Mouse (Mus musculus) liver, embryonic 16.5 days (tissue): Measurements from ENCODE around the gene Topbp1. TPM values are rescaled to one million over a fixed set of nuclear protein-coding genes. Genes with fewer than 3 reads are reported as not detected.

Source experiments
- ATAC-seq: fragments of 200-750 bp; cut with Nextera tagmentation; 2 replicates; pipeline ENCODE4 v1.8.0; 2017; ENCODE audit warnings: low read depth, mild to moderate bottlenecking, moderate number of reproducible peaks, moderate library complexity
- H3K27ac ChIP-seq: fragments of 300-500 bp; sonication (generic); 2 replicates; pipeline ENCODE4 v1.5.1; 2014; ENCODE audit warnings: mild to moderate bottlenecking, low read length
- H3K27me3 ChIP-seq: fragments of 300-500 bp; sonication (generic); 2 replicates; pipeline ENCODE4 v1.6.1; 2014; ENCODE audit warnings: low read depth, low read length, mixed read lengths; ENCODE audit not compliant: control insufficient read depth, insufficient read depth
- H3K36me3 ChIP-seq: fragments of 300-500 bp; sonication (generic); 2 replicates; pipeline ENCODE4 v1.6.1; 2014; ENCODE audit warnings: mild to moderate bottlenecking; ENCODE audit not compliant: control insufficient read depth, insufficient read depth
- H3K4me1 ChIP-seq: fragments of 300-500 bp; sonication (generic); 2 replicates; pipeline ENCODE4 v1.6.1; 2014; ENCODE audit warnings: low read depth, low read length, mixed read lengths; ENCODE audit not compliant: control insufficient read depth
- H3K4me2 ChIP-seq: fragments of 300-500 bp; sonication (generic); 2 replicates; pipeline ENCODE4 v1.6.1; 2014; ENCODE audit warnings: low read depth, low read length, mixed read lengths
- H3K4me3 ChIP-seq: fragments of 300-500 bp; sonication (generic); 2 replicates; pipeline ENCODE4 v1.5.1; 2014; ENCODE audit warnings: low read depth, mild to moderate bottlenecking, low read length
- H3K9ac ChIP-seq: fragments of 300-500 bp; sonication (generic); 2 replicates; pipeline ENCODE4 v1.6.1; 2014; ENCODE audit warnings: low read depth, low read length
- H3K9me3 ChIP-seq: fragments of 300-500 bp; sonication (generic); replicated peaks from 2 replicates; pipeline ENCODE4 v1.6.1; 2016; ENCODE audit warnings: low read length; ENCODE audit not compliant: control insufficient read depth
- WGBS: fragments of 180-500 bp; shearing (Covaris S2); extraction: QIAGEN DNeasy Blood & Tissue Kit; methylation state at CpG from one replicate; pipeline ENCODE4 v1.1.7; 2014; ENCODE audit not compliant: insufficient replicate concordance; 5-methylcytosine and 5-hydroxymethylcytosine counted together
- polyA plus RNA-seq: library from polyadenylated mRNA; unstranded; fragments of >200 nt; fragmentation: Nextera tagmentation; extraction: Ambion mirVana; gene quantifications from 2 replicates; pipeline ENCODE4 v1.2.1, GENCODE M21; 2015

The Topbp1 gene
- polyA plus RNA-seq, 1 experiment from 2014 or later: 29.4 TPM

DNA sequence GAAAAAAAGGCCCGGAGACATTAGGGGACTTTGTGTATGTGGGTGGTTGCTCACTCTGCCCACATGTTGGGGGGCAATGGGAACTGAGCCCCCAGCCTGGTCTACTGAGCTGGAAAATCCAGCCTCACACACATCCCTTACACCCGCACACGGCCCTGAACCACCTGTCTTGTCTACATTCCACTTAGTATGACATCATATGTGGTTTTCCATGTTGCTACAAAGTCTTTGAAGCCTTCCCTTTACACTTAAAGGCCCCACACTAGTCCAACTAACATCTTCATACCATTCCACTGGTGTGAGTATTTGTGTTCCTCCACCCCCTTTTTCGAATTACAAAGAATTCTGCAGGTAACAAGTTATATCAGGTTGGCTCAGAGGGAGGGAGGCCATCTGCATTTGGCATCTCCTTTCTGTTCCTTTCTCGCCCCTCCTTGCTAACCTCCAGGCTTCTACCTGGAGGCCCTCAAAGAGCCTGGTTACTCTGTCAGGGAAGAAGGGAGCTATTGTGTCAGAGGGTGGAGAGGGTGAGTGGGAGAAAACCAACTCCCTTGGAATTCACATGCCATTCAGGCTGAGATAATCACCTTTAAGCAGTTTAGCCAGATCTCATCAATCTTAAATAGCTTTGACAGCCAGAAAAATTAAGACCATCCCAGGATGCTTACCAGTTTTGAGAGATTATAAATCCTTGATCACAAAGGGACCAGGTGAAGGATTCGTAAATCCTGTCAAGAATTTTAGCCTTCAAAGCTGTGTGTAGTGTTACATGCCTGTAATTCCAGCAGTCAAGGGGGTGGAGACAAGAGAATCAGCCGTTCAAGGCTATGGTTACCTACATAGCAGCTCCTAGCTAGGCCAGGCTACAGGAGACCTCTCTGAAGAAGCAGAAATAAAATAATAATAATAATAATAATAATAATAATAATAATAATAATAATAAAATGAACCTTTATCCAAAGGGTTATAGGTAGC, 71.6 kb downstream of the Topbp1 start:
- Histone ChIP-seq H3K27ac (no peak overlapping the region), H3K4me1 (no peaks in the 10 kb centered on the region), H3K4me2 (no peak overlapping the region), H3K27me3 (no peaks in the 10 kb centered on the region), H3K9me3 (no peaks in the 10 kb centered on the region), H3K9ac (no peak overlapping the region), H3K36me3 (no peaks in the 10 kb centered on the region), H3K4me3 (no peak overlapping the region)
- no peak for ATAC-seq
- WGBS: 56% methylated on average over 7 of the region's 7 CpGs

DNA sequence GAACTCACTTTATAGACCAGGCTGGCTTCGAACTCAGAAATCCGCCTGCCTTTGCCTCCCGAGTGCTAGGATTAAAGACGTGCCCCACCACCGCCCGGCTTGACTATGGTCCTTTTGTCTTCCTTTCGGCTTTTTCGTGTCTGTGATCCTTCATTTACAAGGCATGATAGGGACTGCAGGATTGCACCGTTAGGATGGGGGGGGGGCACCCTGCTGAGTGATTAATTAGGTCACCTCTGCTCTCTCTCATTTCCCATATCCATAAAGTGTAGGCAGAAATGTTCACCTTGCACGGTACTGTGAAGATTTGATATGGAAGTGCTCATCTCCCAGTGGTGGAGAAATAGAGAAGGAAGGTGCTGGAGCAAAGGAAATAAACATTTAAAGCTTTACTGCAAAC, 73.7 kb downstream of the Topbp1 start:
- H3K9me3 ChIP-seq: no peaks in the 10 kb centered on the region
- H3K4me1 ChIP-seq: no peaks in the 10 kb centered on the region
- H3K36me3 ChIP-seq: no peaks in the 10 kb centered on the region
- H3K27me3 ChIP-seq: no peaks in the 10 kb centered on the region
- no peak overlapping the region for H3K4me2 ChIP-seq
- no peak overlapping the region for H3K9ac ChIP-seq
- WGBS: 70% methylated on average over 10 of the region's 10 CpGs
- no peak overlapping the region for H3K27ac ChIP-seq
- ATAC-seq: no peak
- H3K4me3 ChIP-seq: no peak overlapping the region

DNA sequence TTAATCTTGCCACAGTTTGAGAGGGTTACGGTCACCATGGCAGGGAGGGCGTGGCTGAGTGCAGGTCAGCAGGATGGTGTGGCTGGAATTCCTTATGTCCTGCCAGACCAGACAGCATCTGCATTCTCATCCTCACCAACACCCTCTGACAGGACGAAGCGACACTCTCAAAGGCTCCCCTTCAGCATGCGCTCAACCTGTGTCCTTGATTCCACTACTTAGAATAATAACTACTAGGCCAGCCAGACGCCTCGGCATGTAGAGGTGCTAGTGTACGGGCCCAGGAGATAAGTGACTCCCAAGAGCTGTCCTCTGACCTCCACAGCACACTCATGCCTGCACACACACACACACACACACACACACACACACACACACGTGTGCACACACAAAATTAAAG, 74.2 kb downstream of the Topbp1 start:
- no peak overlapping the region for H3K27ac ChIP-seq
- H3K9me3 ChIP-seq: no peaks in the 10 kb centered on the region
- no peak overlapping the region for H3K9ac ChIP-seq
- 62% methylated on average over 9 of the region's 9 CpGs for WGBS
- no peaks in the 10 kb centered on the region for H3K4me1 ChIP-seq
- H3K36me3 ChIP-seq: no peaks in the 10 kb centered on the region
- ATAC-seq: no peak
- no peaks in the 10 kb centered on the region for H3K27me3 ChIP-seq
- H3K4me2 ChIP-seq: no peak overlapping the region
- H3K4me3 ChIP-seq: no peak overlapping the region

DNA sequence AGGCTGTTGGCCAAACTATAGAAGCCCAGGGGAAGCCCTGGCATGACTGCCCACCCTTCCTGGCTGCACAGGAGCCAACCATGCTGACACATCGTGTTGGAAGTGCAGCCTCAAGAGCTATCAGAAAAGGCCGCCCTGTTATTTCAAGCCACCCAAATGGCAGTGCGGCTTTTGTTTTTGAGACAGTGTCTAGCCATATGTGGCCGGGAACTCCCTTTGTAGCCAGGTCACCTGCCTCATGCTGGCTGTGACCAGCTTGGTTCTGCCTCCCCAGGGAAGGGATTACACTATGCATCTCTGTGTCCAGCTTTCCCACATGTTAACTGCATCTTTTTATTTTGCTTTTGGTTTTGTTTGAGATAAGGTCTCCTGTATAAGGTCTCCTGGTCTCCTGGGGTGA, 75.6 kb downstream of the Topbp1 start:
- WGBS: 71% methylated on average over 4 of the region's 4 CpGs
- no peak overlapping the region for H3K4me2 ChIP-seq
- ATAC-seq: no peak
- no peaks in the 10 kb centered on the region for H3K4me1 ChIP-seq
- no peak overlapping the region for H3K27ac ChIP-seq
- no peaks in the 10 kb centered on the region for H3K36me3 ChIP-seq
- H3K9me3 ChIP-seq: no peaks in the 10 kb centered on the region
- H3K4me3 ChIP-seq: no peak overlapping the region
- H3K27me3 ChIP-seq: no peaks in the 10 kb centered on the region
- H3K9ac ChIP-seq: no peak overlapping the region

DNA sequence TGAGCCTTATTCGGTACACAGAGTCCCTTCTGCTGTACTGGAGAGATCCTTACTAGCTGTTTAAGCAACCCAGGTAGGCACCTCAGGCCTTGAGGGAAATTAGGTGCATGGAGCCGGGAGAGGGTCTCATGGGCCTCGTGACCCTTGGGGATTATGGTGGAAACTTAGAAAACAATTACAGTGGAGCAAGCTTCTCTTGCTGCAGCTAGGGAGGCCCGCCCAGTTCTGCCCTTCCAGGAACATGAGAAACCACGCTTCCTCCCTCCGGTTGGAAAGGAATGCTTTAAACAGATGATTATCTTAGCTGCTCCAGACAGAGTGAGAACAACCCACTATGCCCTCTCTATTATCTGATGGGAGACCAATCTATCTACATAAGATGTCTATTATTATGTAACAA, 78.0 kb downstream of the Topbp1 start:
- Histone ChIP-seq H3K9me3 (no peaks in the 10 kb centered on the region), H3K27ac (no peak overlapping the region), H3K36me3 (no peaks in the 10 kb centered on the region), H3K27me3 (no peaks in the 10 kb centered on the region), H3K4me2 (no peak overlapping the region), H3K4me3 (no peak overlapping the region), H3K9ac (no peak overlapping the region), H3K4me1 (no peaks in the 10 kb centered on the region)
- ATAC-seq: no peak
- 24% methylated on average over 6 of the region's 6 CpGs for WGBS

DNA sequence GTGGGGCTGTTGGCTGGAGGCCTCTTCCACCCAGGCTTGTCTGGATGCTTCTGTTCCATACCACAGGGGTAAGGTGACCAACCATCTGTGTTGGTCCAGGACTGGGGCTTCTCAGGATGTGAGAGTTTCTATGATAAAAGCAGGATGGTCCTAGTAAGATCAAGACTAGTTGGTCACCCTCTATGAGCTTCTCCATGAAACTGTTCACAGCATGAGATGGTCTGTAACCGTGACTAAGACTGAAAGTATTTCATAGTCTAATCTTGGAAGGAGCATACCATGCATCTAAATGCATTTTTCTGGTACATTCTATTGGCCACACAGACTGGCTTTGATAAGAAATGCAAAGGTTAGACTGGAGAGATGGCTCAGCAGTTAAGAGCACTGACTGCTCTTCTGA, 78.6 kb downstream of the Topbp1 start:
- no peak for ATAC-seq
- Histone ChIP-seq H3K9me3 (no peaks in the 10 kb centered on the region), H3K9ac (no peak overlapping the region), H3K36me3 (no peaks in the 10 kb centered on the region), H3K4me3 (no peak overlapping the region), H3K4me1 (no peaks in the 10 kb centered on the region), H3K4me2 (no peak overlapping the region), H3K27ac (no peak overlapping the region), H3K27me3 (no peaks in the 10 kb centered on the region)
- WGBS: 70% methylated on average over 1 of the region's 1 CpGs

DNA sequence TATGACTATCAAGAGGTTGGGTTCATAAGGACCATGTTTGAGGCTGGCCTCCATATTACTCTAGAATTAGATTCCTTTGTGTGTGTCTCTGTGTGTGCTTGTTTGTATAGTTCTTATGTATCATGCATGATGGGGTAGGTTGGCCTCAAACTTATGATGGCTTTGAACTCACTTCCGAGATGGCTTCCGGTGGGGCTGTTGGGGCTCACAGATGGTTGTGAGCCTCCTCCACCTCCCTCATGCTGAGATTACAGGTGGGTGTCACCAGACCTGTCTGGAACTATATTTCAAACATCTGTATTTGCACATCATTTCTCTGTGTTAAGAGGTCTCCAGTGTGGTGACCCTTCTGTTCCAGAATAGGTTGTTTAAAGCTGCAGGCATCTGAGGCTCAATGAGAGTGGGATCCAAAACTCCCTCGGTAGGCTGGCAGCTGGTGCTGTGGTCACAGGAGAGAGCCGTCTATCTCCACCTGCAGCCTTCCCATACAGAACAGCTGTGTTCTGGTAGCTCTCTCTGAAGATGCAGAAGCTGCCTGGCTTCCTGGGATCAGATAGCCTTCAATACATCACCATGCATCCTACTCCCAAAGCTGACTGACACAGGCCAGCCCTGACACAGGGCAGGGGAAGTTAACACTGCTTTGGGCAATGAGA, 79.3 kb downstream of the Topbp1 start:
- H3K27ac ChIP-seq: no peak overlapping the region
- H3K9me3 ChIP-seq: no peaks in the 10 kb centered on the region

DNA sequence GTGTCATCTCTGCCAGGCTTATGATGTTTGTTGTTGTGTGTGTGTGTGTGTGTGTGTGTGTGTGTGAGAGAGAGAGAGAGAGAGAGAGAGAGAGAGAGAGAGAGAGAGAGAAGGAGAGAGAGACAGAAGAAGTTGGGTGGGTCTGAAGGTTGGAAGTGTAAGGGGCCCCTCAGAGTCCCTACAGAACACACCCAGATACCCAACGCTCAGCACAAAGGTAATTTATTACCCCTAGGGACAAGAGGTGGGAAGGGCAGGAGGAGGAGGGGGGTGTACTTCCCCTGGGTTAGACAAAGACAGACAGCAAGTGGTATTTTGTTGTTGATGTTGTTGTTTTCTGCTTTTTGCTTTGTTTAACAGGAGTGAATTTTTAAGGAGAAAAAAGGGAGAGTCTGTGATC, 80.6 kb downstream of the Topbp1 start:
- no peaks in the 10 kb centered on the region for H3K36me3 ChIP-seq
- H3K27me3 ChIP-seq: no peaks in the 10 kb centered on the region
- no peaks in the 10 kb centered on the region for H3K9me3 ChIP-seq
- ATAC-seq: no peak
- H3K4me2 ChIP-seq: no peak overlapping the region
- H3K9ac ChIP-seq: no peak overlapping the region
- H3K4me3 ChIP-seq: no peak overlapping the region
- WGBS: 6% methylated on average over 1 of the region's 1 CpGs
- H3K27ac ChIP-seq: no peak overlapping the region
- no peaks in the 10 kb centered on the region for H3K4me1 ChIP-seq

More for the DNA sequence above, 79.3 kb downstream of the Topbp1 start:
- Histone ChIP-seq H3K4me2 (no peak overlapping the region), H3K4me1 (no peaks in the 10 kb centered on the region), H3K9ac (no peak overlapping the region), H3K4me3 (no peak overlapping the region), H3K27me3 (no peaks in the 10 kb centered on the region), H3K36me3 (no peaks in the 10 kb centered on the region)
- 55% methylated on average over 4 of the region's 4 CpGs for WGBS
- no peak for ATAC-seq

DNA sequence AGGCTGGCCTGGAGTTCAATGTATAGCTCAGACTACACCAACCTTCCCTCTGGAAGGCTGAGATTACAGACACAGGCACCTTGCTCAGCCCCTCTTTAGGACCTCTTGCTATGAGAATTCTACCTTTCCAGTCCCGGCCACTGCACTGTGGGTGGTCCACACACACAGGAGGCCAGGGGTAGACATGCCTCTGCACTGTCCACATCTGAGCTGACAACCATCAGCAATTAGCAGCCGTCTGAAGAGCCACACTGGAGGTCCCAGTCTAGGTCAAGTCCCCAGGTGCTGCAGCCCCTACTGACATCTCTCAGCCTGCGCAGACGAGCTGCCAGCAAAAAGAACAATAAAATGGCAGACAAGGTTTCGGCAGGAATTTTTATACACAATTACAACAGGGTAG, 81.6 kb downstream of the Topbp1 start:
- WGBS: 62% methylated on average over 5 of the region's 5 CpGs
- H3K4me1 ChIP-seq: no peaks in the 10 kb centered on the region
- no peaks in the 10 kb centered on the region for H3K36me3 ChIP-seq
- ATAC-seq: no peak
- H3K9me3 ChIP-seq: no peaks in the 10 kb centered on the region
- no peak overlapping the region for H3K9ac ChIP-seq
- H3K4me2 ChIP-seq: no peak overlapping the region
- H3K4me3 ChIP-seq: no peak overlapping the region
- no peak overlapping the region for H3K27ac ChIP-seq
- no peaks in the 10 kb centered on the region for H3K27me3 ChIP-seq
